Mouse (Mus musculus) testis, postnatal 14 days (tissue): ENCODE results near the gene Mdfi.
"Not testable (repeated sequence)": the region's sequence is repeated elsewhere in the genome, so short reads cannot be mapped to it uniquely, and the experiment has no call there.

Experiments
- DNase-seq: peaks from one replicate; pipeline ENCODE4 v3.0.0; 2021; ENCODE audit warnings: low spot score

Gene Mdfi

GRCm38 (mm10) chr17:47834482-47834767, at the start of gene Mdfi:
Gene Mdfi (minus strand): TSS chr17:47834691.
- no peak for DNase-seq

DNA sequence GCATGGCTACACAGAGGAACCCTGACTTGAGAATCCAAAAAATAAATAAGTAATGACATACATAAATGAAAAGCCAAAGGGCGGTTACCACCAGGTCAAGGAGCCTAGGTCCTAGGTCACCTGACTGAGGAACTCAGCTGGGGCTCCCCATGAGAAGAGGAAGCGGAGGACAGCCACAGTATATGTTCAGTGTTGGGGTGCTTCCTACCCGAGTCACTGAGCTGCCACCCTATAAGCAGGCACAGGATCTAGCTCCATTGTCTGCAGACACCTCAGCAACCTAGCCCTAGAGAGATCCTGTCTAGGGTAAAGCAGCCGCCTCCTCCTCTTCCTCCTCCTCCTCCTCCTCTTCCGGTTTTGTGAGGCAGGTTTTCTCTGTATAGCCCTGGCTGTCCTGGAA, 48.6 kb upstream of the Mdfi start:
- no peak for DNase-seq

GRCm38 (mm10) chr17:47881330-47881729, 46.8 kb upstream of the Mdfi start:
- DNase-seq = no peak

DNA sequence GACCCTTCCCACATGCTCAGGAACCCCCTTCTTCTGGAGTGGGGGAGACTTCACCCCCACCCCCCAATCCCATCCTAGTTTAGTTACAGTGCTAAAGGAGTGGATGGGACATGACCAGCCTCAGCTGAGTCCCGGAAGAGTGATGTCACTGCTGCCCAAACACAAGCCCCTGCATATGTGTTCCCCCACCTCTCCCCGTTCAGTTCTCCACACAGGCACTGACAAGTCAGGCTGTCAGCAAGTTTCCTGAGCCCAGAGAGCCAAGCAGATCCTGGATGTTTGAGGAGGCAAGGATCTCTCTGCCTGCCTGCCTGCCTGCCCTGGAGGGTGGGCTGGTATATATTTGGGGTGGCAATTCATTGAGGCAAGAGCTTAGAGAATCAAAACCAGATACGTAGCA, 44.7 kb upstream of the Mdfi start:
- DNase-seq = no peak

GRCm38 (mm10) chr17:47878378-47879089, 44.0 kb upstream of the Mdfi start:
- peak; percentile 72 for DNase-seq

DNA sequence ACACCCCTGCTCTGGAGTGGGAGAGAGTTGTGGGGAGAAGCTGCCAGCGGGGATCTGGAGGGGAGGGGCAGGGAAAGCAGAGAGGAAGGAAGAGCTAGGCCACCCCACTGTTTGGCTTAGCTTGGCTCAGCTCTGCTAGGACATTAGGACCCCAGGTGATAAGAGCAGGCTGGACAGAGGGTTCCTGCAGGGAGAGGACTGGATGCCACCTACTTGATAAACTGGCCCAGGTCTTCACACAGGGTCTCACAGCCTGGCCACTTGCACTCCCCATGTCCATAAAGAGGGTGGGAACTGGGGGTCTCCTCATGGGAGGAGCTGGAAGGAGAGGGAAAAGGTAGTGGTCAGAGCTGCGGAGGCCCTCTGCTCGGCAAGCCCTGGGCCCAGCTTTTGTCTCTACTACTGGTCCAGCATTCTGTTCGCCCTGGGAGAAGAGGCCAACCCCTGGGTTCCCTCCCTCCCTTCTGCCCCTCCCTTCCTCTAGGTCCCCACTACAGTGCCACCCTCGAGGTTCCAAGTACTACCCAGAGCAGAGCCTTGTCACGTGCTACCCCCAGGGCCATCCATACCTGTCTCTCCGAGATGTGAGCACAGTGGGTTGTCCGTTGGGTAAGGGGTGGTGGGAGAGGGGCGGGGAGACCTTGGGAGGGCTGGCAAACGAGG, 43.4 kb upstream of the Mdfi start:
- DNase-seq = peak; percentile 49

DNA sequence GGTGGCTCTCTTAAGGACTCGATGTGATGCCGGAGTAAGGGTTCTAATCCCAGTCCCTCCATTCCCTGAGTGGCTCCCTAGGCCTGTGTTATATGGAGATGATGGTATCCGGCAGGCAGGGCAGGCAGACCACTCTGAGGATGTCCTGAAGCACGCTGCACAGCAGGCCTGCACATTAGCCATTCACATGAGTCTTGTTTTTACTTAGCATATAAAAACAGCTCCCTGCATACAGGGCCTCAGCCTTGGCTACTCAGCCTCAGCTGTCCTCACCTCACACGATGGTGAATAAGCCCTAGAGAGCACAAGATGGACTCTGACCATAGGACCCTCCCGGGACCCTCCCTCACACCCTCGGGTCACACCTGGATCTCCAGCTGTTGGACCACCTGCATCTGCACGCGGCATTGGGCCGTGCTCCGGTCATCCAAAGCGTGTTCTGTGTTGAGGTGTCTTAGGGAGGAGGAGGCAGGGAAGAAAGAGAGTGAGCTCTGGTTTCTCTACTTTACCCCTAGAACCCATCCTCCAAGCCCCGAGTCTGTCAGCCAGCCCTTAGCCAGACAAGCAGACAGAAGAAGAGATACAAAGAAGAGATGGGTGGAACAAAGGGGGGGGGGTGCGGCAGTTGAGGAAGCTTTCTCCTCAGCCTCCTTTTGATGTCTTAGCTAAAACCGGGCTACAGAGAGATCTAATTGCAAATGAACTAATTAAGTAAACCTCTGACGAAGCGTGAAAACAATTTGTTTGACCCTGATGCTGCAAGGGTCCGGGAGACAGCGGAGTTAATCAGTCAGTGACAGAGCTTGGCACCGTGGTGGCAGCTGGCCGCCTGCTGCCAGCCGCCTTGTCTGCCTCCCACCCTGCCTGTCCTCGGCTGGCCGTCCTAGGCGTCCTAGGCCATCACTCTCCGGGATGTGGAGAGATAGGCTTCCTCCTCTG, 42.6 kb upstream of the Mdfi start:
- no peak for DNase-seq

GRCm38 (mm10) chr17:47873341-47873791, 38.9 kb upstream of the Mdfi start:
- peak; percentile 50 for DNase-seq

- no peak for DNase-seq
Observed at GRCm38 (mm10) chr17:47872311-47873011, 38.0 kb upstream of the Mdfi start.

GRCm38 (mm10) chr17:47869874-47870273, 35.4 kb upstream of the Mdfi start:
- DNase-seq = no peak

- DNase-seq = no peak
Observed at GRCm38 (mm10) chr17:47866037-47866436, 31.5 kb upstream of the Mdfi start.

- peak; percentile 86 for DNase-seq
Observed at GRCm38 (mm10) chr17:47864496-47864895, 30.0 kb upstream of the Mdfi start.

GRCm38 (mm10) chr17:47863437-47863836, 28.9 kb upstream of the Mdfi start:
- no peak for DNase-seq

DNA sequence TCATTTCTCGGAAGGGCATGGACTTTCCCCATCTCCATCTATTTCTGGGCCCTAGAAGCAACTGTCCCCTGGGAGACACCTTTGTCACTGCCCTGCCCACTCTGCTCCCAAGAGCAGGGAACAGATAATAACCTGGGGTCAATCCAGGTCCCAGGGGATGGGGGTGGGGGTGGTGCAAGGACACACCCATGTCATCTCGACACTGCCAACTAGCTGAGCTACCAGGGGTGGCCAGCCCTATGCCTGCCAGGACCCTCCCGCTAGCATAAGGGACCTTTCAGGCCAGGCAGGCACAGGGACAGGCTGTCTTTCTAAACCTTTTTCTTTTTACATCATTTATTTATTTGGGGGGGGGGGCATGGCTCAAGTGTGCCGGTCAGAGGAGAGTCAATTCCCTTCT, 28.5 kb upstream of the Mdfi start:
- DNase-seq = no peak

GRCm38 (mm10) chr17:47855544-47855943, 21.1 kb upstream of the Mdfi start:
- no peak for DNase-seq

GRCm38 (mm10) chr17:47854908-47855307, 20.4 kb upstream of the Mdfi start:
- DNase-seq = no peak

DNA sequence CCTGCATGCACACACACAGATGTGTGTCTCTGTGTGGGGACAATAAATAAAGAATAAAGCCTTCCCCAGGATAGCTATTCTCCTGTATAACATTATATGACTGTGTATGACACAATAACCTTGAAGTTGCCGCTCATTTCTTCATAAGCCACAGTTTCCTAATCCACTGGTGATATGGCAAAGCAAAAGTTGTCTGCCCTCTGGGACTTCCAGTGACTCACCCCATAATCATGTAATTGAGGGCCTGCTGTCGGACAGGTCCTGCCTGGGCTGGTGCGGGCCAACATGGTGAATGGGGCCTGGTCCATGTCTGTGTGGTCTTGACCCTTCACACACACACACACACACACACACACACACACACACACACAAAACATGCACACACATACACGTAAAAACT, 19.3 kb upstream of the Mdfi start:
- no peak for DNase-seq

DNA sequence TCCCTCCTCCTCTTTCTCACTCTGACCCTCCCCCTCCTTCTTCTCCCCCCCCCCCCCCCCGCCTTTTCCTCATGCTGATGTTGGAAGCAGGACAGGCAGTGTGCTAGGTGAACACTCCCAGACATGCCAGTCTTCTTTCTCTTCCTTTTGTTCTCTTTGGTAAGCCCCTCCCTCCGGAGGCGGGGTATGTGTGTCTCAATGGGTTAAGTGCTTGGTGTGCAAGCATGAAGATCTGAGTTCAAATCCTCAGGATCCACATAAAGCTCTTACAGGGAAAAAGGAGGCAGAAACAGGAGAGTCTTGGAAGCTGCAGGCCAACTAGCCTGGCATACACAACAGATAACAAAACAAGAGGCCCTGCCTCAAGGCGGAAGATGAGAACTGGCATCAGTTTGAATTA, 18.8 kb upstream of the Mdfi start:
- DNase-seq = no peak

DNA sequence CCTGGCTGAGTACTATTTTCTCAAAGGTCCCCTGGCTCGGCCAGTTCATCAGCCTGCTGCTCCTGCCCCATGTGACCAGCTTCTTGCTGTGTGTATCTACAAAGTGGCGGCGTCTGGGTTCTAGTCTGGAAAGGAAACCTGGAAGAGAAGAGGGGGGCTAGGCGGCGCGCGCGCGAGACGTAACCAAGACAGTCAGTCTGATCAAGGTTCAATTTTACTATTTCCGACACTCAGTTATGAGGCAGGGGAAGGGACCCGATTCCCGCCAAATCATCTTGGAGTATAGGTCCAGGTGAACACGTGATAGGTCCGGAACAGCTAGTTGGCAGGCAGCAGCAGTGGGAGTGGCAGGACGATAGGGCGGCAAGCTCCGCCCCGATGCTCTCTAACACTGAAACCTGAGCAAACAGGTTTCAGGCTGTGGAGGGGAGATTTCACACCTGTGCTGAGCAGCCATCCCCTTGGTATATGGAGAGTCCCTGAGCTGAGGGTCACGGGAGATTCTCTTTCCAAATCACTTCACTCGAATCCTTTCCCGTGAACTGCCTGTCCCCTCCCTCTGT, 17.4 kb upstream of the Mdfi start:
- DNase-seq = not testable (repeated sequence)

GRCm38 (mm10) chr17:47850639-47851314, 16.3 kb upstream of the Mdfi start:
- DNase-seq = no peak

- no peak for DNase-seq
Observed at GRCm38 (mm10) chr17:47850035-47850434, 15.5 kb upstream of the Mdfi start.
